Mouse (Mus musculus): ENCODE data around the gene Gm12248.
A peak's percentile ranks its signal among the peaks of the same experiment; 100 is the strongest.
"Not testable (repeated sequence)": the region's sequence is repeated elsewhere in the genome, so short reads cannot be mapped to it uniquely, and the experiment has no call there.

The Gm12248 gene

DNA sequence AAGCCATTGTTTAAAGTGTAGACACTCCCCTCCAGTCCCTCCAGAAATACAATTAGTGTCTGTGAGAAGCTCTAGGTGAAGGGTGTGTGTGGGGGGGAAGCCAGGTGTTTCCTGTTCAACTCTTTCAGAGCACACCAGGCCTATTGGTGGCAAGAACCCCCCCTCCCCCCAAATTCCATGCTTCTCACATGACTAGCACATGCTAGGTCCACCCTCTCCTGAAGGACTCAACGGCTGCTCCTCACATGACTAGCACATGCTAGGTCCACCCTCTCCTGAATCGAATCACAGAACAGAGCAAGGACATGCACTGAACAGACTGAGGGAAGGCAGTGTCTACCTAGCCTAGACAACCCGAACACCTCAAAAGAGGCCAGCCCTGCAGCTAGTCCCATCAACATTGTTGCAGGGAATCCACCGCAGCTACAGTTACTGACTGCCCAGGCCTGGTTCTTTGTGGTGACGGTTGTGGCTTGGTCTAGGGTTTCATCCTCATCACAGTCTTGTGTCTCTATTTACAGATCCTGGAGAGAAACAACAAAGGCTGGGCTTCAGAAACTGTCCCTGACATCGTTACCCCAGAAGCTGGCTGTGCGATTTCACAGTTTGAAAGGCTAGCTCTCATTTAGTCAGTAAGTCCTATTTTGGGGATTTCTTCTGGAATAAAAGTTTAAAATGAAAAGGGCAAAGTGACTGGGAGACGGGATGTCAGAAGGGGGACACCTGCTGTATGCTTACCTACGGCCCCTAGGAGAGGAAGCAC is 9.8 kb upstream of the Gm12248 start:
- DNase-seq (ENCODE audit: low spot score in 2 of 2): peak; percentile 71 to 82

DNA sequence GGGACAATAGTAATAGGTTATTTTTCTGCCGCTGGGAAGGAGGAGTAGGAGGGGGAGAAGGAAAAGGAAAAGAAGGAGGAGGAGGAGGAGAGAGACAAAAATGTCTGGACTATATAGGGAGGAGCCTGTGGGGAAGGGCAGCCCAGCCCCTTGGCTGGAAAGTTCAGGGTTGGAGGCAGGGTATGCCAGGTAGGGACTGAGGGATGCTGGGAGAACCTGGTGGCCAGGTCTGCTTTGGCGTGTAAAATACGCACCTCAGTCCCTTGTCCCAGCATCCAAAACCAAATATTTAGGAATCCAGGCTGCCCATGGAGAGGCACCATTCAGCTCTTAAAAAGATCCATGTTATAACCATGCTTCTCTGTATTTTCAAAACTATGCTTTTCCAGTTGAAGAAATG is 9.2 kb upstream of the Gm12248 start:
- DNase-seq (ENCODE audit: low spot score in 2 of 2): peak in 1 of 2 experiments; percentile 46

DNA sequence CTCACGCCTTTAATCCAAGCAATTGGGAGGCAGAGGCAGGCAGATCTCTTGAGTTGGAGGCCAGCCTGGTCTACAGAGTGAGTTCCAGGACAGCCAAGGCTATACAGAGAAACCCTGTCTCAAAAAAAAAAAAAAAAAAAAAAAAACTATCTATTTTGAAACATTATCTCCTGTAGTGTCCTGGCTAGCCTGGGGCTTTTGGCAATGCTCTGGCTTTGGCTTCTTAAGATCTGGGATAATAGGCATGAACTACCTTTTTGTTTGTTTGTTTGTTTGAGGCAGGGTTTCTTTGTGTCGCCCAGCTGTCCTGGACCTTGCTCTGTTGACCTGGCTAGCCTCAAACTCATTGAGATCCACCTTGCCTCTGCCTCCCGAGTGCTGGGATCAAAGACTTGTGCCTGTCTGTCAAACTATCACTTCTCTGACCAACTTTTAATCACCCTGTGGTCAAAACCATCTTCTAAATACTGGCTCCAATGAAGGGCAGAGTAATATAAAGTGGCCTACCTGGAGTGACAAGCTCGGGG is 8.3 kb upstream of the Gm12248 start:
- DNase-seq (ENCODE audit: low spot score in 2 of 2): no peak

DNA sequence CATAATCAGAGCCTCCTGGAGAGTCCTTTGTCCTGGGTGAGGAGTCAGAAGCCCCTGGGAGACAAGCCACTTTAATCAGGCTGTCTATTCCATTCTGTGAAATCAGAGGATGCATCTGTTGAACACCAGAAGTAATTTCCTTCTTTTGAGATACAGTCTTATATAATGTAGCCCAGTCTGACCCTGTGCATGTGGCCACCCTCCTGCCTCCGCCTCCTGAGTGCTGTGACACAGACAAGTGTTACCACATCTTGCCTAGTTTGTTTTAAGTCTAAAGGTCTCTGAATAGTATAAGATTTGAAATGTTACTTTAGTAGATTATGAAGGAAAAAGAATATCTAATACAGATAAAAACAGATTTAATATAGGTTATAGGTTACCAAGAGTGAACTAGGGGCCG is 7.1 kb upstream of the Gm12248 start:
- DNase-seq (ENCODE audit: low spot score in 2 of 2): no peak

DNA sequence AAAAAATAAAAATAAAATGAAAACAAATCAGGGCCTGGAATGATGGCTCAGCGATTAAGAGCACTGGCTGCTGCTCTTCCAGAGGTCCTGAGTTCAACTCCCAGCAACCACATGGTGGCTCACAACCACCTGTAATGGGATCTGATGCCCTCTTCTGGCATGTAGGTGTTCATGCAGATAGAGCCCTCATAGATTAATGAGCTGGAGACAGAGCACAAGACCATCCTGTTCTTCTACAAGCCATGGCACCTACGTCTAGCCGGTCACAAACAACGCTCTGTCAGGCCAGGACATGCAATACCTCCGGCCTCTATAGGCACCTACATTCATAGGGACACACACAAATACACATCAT is 5.4 kb upstream of the Gm12248 start:
- DNase-seq (ENCODE audit: low spot score in 2 of 2): peak; percentile 18 to 34

DNA sequence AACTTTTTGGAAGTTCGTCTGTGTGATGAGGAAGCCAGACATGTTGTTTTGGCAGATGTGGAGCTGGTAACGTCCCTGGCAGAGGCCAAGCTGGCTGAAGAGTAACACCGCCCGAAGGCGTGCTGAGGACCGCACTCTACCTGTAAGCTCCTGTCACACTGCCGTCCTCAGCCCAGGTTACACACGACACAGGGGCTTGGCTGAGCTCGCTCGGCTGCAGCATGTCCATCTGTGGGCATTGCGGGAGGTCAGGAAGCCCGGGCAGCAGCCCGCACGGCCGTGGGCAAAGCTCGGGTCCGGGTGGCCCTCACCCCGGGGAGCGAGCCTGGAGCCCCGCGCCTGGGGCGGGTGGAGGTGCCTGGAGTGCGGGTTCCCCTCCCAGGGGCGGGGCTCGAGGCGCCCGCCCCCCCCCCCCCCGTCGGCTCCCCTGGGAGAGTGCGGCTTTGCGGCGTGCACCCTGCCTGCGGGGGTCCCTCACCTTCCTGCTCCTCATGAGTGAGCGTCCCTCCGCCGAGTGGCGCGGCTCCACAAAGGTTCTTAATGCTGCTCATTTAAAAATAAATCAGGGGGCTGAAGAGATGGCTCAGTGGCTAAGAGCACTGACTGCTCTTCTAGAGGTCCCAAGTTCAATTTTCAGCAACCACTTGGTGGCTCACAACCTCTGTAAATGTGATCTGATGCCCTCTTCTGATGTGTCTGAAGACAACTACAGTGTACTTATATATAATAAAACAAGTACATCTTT is 4.9 kb upstream of the Gm12248 start:
- peak; percentile 27 to 33 for DNase-seq (ENCODE audit: low spot score in 2 of 2)

DNA sequence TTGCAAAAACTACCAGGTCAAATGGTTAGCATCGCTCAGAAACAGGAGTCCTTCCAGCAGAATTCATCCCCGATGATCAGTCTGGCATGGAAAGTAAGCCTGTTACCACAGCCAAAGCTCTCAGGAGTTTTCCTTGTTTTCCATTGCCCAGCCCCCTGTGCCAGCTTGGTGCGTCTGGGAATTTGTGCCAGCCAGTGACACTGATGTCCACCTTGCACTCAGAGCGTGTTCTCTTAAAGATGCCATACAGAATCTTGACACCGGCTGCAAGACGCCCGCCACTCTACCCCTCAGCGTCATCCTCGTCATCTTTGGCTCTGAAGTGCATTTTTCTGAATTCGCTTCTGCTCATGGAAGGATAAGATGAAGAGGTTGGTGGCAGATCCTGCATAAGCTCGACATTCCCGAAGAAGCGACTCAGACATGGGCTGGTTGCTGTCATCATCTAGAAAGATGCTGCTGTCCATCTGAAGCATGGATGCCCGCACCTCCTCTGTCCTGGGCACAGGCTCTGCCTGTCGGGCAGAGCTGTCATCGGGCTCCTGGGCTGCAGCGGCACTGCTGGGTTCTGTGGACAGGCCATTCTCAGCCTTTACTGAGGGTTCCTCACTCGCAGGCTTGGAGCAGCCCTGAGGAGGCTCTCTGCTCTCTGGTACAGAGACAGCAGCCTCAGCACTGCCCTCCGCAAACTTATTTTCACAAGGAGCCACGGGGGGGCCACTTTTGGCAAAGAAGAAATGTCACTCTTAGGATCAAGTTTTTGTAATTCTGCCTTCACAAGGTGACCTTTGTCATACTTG is 4.1 kb upstream of the Gm12248 start:
- DNase-seq (ENCODE audit: low spot score in 2 of 2): peak in 1 of 2 experiments; percentile 22

DNA sequence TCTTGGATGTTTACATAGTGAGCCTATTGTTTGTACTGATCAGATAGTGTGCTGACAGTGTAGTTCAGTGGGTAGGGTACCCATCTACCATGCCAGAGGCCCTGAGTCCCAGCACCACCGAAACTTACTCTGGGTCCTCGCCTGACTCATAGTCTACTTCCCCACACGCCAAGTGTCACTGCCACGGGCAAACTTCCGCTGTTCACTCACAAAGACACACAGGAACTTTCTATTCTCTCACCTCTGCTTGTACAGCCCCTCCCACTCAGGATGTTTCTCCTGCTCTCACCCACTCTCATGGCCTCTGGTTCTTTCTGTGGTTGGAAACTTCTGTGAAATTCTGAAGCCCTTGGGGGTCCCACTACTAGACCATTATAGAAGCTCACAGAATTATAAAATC is 3.2 kb upstream of the Gm12248 start:
- DNase-seq (ENCODE audit: low spot score in 2 of 2): peak; percentile 46 to 57

DNA sequence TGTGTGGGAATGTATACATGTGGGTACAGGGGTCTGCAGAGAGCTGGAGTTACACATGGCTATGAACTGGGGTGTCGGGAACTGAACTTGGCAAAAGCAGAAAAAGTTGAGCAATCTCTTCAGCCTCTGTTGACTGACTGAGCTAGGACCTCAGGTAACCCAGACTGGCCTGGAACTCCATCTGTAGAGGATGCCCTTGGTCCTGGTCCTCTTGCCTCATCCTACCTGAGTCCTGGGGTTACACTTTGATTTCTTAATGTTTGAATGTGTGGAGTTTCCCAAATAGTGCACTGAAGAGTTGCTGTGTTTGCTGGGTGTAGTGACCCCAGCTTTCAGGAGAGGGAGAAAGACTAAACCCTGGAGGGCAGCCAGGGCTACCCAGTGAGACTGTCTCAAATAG is 2.6 kb upstream of the Gm12248 start:
- no peak for DNase-seq (ENCODE audit: low spot score in 2 of 2)

DNA sequence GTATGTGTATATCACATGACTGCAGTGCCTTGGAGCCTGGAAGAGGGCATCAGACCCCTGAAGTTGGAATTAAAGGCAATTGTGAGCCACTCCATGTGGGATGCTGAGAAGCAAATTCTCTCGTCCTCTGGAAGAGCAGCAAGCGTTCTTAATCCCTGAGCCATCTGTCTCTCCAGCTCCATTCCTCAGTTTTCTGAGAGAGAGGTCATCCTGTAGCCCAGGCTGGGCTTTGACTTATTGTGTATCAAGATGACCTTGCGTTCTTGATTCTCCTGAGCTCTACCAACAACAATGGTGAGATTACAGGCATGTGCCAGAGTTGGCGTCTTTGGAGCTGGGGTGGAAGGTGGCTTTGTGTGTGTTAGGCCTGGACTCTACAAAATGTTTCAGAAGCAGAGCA is 1.8 kb upstream of the Gm12248 start:
- no peak for DNase-seq (ENCODE audit: low spot score in 2 of 2)

DNA sequence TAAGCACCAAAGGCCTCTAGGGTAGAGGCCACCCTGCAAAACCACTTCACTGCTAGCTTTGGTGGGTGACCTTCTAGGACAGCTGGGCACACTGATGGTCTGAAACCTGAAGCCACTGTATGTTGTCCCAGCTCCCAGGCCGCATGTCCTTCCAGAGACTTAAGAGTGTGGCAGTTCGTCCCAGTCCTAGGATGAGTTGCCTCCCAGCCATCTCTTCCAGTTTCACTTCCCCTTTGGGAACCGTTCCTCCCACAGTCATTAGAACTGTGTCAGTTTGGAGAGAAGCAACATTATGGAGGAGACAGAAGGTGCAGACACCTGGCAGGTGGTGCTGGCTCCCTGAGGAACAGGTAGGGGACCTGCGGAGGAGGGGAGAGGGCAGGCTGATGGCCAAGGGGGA is 393 bp downstream of the Gm12248 start:
- no peak for DNase-seq (ENCODE audit: low spot score in 2 of 2)

DNA sequence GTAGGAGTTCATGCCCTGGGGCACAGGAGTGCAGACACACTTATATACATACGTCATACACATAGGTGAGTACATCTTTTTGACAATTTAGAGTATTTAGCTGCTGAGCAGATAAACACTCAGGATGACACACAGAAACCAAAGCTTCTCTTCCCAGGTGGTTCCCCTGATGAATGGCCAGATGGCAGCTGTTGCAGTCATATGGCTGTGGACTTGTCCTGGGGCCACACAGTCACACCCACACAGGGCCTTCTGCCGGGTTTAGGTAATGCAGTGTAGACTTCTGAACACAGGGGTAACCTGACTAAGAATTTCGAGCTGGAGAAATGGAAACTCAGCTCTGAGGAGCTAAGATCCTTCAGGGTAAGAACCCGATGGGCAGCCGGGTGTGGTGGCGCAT is 11.2 kb downstream of the Gm12248 start:
- DNase-seq (ENCODE audit: low spot score in 2 of 2): no peak

DNA sequence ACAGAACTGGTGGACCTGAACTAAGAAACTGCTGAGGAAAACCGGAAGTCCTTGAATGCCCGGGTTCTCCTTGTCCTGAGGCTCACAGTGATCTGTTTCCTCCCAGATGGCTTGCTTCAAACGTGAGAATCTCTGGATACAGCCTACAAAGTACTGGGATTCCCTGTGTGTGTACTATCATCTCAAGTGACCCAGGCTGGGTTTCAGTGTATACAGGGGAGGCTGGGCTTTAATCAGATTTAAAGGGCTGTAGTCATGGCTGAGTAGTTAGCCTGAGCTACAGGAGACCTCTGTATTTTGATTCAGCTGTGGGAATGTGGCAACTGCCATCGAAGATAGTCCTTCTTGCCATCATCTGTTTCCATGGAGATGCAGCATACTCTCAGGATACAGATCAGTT is 15.7 kb downstream of the Gm12248 start:
- no peak for DNase-seq (ENCODE audit: low spot score in 2 of 2)

DNA sequence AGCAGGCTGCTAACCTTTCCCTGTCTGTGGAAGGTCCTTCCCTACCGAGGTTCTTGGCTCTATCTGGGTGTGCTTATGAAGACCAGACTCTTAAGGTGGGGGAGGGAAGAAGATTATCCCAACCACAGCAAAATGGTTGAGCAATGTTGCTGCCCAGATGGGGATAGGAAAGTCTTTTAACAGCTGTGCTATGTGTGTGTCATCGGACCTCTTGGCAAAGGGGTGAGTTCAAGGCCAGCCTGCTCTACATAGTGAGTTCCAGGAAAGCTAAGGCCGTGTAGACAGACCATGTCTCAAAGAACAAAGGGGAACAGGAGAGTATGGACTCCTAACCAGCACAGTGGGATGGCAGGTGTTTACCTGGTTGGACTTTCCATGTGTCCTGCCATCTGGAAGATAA is 20.0 kb downstream of the Gm12248 start:
- DNase-seq (ENCODE audit: low spot score in 2 of 2): no peak

DNA sequence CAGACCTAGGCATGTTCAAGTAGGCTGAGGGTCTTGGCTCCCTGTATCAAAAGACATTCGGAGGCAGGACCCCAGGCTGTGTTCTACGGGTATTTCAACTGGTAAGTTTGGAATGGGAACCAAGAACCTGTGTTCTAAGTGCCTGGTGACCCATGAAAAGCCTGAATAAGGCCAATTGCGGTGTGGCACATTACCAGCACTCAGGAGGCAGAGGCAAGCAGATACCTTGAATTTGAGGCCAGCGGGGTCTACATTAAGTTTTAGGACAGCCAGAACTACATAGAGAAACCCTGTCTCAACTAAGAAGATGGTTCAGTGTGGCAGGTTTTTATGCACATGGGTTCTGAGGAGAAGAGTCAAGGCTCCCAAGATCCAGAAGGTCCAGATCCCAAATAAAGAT is 27.9 kb downstream of the Gm12248 start:
- DNase-seq (ENCODE audit: low spot score in 2 of 2): no peak

DNA sequence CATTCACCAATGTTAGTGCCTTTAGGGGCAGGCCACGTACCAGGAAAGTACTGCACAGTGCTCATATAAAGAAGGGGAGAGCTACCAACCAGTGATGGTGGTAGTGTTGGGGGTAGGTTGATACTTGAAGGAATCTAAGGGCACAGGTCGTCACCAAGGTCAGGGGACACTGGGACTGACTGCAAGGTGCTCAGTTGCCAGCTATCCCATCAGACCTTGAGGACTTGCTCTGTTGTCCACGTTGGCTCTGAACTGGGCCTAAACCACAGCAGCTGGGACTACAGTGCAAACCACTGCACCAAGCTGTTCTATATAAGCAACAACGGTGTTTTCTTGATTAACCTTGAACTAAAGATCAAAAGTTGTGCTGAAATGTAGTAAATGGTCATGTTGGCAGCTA is 30.3 kb downstream of the Gm12248 start:
- DNase-seq (ENCODE audit: low spot score in 2 of 2): no peak

DNA sequence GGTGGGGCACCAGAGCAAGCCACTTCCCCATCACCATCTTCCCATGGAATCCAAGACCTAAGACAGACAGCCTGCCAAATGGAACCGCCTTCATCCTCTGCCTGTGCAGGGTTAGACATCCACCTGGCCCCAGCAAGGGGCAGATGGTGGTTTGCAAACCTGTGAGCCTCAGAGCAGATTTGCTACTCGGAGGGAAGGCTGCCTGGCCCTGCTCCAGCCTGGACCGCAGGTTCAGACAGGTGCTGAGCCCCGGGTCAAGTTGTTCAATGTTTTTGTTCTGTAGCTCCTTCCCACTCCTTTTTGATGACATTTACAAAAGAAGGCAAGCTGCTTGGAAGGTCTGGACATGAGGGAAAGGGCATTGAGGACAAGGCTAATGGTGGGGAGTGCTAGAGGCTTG is 31.7 kb downstream of the Gm12248 start:
- not testable (repeated sequence) for DNase-seq (ENCODE audit: low spot score in 2 of 2)

DNA sequence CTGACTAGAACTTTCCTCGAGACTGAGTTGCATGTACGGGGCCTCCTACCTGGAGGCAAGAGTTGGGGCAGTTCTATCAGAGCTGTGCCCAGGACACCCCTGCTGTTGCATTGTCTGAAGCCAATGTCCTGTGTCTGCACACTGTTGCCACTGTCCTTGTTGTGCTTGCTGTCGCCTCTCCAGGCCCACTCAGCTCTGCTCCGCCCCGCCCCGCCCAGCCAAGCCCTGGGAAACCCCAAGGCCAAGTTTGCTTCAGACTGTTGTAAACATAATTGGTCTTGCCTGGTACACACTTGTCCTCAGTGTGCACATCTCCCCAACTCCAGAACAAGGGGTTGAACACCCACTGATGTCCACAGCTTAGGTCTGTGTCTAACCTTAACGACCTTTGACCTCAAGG is 33.2 kb downstream of the Gm12248 start:
- not testable (repeated sequence) for DNase-seq (ENCODE audit: low spot score in 2 of 2)

DNA sequence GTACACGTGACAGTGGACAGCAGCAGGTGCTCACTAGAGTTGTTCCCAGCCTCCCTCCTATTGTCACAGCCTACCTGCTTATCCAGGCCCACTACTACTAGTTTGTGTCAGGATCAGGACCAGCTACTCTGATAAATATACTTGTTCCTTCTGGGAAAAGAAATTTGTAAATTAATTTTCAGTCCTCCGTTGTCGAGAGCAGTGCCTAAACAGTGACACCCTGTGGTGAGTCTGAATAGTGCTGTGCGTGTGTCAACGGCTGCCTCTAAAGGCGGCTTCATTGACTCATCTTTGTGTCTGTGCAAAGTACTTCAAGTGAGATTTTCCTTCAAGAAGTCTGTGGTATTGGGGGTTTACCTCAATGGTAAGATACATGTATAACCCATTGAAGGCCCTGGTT is 35.5 kb downstream of the Gm12248 start:
- DNase-seq (ENCODE audit: low spot score in 2 of 2): peak in 1 of 2 experiments; percentile 52

DNA sequence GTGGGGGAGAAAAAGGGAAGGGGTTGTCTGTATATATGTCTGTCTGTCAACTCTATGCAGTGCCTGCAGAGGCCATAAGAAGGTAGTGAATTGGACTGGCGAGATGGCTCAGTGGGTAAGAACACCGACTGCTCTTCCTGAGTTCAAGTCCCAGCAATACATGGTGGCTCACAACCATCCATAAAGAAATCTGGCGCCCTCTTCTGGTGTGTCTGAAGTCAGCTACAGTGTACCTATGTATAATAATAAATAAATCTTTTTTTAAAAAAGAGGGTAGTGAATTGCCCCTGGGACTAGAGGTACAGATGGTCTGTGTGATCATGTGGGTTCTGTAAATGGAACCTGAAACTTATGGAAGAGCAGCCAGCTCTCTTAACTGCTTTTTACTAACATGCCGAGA is 46.5 kb downstream of the Gm12248 start:
- DNase-seq (ENCODE audit: low spot score in 2 of 2): peak in 1 of 2 experiments; percentile 26

DNA sequence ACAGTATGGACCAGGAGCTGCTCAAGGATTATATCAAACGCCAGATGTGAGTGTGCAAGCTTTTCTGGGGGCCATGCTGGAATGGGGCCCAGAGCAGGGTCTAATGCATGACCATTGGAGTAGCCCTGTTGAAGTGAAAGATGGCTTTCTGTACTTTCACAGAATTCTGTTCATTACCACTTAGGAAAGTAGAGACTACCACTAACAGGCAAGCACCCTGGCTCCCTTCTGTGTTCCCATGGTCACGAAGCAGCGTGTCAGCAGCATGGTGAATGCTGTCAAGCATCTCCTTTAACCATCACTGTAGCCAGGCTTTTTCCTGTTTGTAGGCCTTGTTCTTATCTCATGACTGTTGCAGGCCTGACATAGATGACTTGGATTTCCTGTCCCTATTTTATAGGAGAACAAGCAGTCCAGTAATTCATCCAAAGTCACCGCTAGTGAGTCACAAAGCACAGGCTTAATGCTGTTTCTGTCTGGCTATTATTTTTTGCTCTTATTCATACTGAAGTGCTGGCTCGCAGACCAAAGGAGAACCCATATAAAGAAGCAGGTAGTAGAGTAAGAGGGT is 50.0 kb downstream of the Gm12248 start:
- no peak for DNase-seq (ENCODE audit: low spot score in 2 of 2)

DNA sequence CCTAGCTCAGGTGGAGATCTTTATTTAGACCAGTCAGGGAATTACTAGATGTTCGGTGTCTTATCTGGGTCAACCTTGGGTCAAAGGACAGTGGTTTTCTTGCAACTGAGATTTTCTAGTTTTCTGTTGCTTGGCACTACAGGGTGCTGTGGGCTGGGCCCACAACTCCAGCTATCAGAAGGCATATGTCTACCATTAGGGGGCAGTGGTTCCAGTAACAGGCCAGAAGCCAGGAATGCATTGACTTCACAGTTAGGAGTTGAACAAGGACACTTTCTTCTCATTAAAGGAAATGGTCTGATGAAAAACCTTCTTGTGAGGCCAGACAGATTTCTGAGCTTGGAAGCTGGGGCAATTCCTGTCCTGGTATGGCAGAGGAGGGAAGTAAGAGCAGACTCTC is 53.9 kb downstream of the Gm12248 start:
- DNase-seq (ENCODE audit: low spot score in 2 of 2): peak in 1 of 2 experiments; percentile 27

Data from thymus, postnatal 10 days (tissue).